Mouse (Mus musculus): ENCODE results near the gene Icos.

GRCm38 (mm10) chr1:60986141-60986540 lies 8.4 kb downstream of the Icos start:
- no peak for TF ChIP-seq CTCF (IDR thresholded peaks at IDR 0.05; ENCODE audit: control insufficient read depth, insufficient read depth, insufficient read length)
- no peak for TF ChIP-seq MYOD1 (IDR thresholded peaks at IDR 0.05; ENCODE audit: control insufficient read depth, insufficient read length, low read depth)

Measured in C2C12 (cell line).